Mouse (Mus musculus) limb, embryonic 14.5 days (tissue): Measurements from ENCODE around the gene Tfe3. TPM values are rescaled to one million over a fixed set of nuclear protein-coding genes. Genes with fewer than 3 reads are reported as not detected.
A peak's percentile ranks its signal among the peaks of the same experiment; 100 is the strongest.
"Not testable (repeated sequence)": the region's sequence is repeated elsewhere in the genome, so short reads cannot be mapped to it uniquely, and the experiment has no call there.

ENCODE experiments used
- ATAC-seq: fragments of 200-750 bp; cut with Nextera tagmentation; 2 replicates; pipeline ENCODE4 v1.8.0; 2017; ENCODE audit warnings: low read depth, moderate number of reproducible peaks, moderate TSS enrichment; ENCODE audit not compliant: low FRiP score
- DNase-seq: peaks from one replicate; pipeline ENCODE4 v3.0.0-alpha.2; 2015; ENCODE audit warnings: low spot score
- H3K27ac ChIP-seq: fragments of 300-500 bp; sonication (generic); replicated peaks from 2 replicates; pipeline ENCODE4 v1.5.1; 2014; ENCODE audit warnings: low read depth, mild to moderate bottlenecking, low read length, moderate library complexity, mixed read lengths
- H3K27me3 ChIP-seq: fragments of 300-500 bp; sonication (generic); 2 replicates; pipeline ENCODE4 v1.6.1; 2014; ENCODE audit warnings: low read length, mixed read lengths; ENCODE audit not compliant: control insufficient read depth, insufficient read depth
- H3K36me3 ChIP-seq: fragments of 300-500 bp; sonication (generic); 2 replicates; pipeline ENCODE4 v1.6.1; 2014; ENCODE audit warnings: mild to moderate bottlenecking, low read length, moderate library complexity, mixed read lengths; ENCODE audit not compliant: control insufficient read depth, insufficient read depth
- H3K4me1 ChIP-seq: fragments of 300-500 bp; sonication (generic); 2 replicates; pipeline ENCODE4 v1.6.1; 2014; ENCODE audit warnings: antibody characterized with exemption, low read length, mixed read lengths; ENCODE audit not compliant: control insufficient read depth, insufficient read depth
- H3K4me2 ChIP-seq: fragments of 300-500 bp; sonication (generic); replicated peaks from 2 replicates; pipeline ENCODE4 v1.6.1; 2014; ENCODE audit warnings: low read depth, mild to moderate bottlenecking, low read length, moderate library complexity; ENCODE audit not compliant: severe bottlenecking
- H3K4me3 ChIP-seq: fragments of 300-500 bp; sonication (generic); replicated peaks from 2 replicates; pipeline ENCODE4 v1.5.1; 2014; ENCODE audit warnings: low read length
- H3K9ac ChIP-seq: fragments of 300-500 bp; sonication (generic); 2 replicates; pipeline ENCODE4 v1.6.1; 2014; ENCODE audit warnings: mild to moderate bottlenecking, low read depth, low read length, moderate library complexity; ENCODE audit not compliant: severe bottlenecking
- H3K9me3 ChIP-seq: fragments of 300-500 bp; sonication (generic); 2 replicates; pipeline ENCODE4 v1.6.1; 2016; ENCODE audit warnings: low read length; ENCODE audit not compliant: control insufficient read depth
- POLR2A ChIP-seq: fragments of 200-500 bp; IDR thresholded peaks from 2 replicates; pipeline ENCODE4 v1.8.0; 2012; ENCODE audit warnings: inconsistent platforms, mild to moderate bottlenecking, moderate library complexity, borderline replicate concordance; ENCODE audit not compliant: insufficient read depth, insufficient read length; ENCODE audit errors: extremely low read depth
- WGBS: fragments of 180-500 bp; shearing (Covaris S2); extraction: QIAGEN DNeasy Blood & Tissue Kit; methylation state at CpG from one replicate; pipeline ENCODE4 v1.1.7; 2014; 5-methylcytosine and 5-hydroxymethylcytosine counted together
- polyA plus RNA-seq, 2 experiments: library from polyadenylated mRNA; depleted of rRNA in 1 of 2; stranded (reverse) in 1 of 2; unstranded in 1 of 2; fragments of >200 nt; fragmentation: Nextera tagmentation in 1 of 2; extraction: Ambion mirVana in 1 of 2; gene quantifications; 2 replicates each; pipeline versions ENCODE4 v1.2.1 to v1.2.3; 2012 to 2014

Tfe3 gene
- polyA plus RNA-seq (2012; rRNA removed) (24.4 and 25.3 TPM in 2 replicates), polyA plus RNA-seq (2014; fragmentation: Nextera tagmentation; extraction: Ambion mirVana) (22.1 and 22.2 TPM in 2 replicates)

DNA sequence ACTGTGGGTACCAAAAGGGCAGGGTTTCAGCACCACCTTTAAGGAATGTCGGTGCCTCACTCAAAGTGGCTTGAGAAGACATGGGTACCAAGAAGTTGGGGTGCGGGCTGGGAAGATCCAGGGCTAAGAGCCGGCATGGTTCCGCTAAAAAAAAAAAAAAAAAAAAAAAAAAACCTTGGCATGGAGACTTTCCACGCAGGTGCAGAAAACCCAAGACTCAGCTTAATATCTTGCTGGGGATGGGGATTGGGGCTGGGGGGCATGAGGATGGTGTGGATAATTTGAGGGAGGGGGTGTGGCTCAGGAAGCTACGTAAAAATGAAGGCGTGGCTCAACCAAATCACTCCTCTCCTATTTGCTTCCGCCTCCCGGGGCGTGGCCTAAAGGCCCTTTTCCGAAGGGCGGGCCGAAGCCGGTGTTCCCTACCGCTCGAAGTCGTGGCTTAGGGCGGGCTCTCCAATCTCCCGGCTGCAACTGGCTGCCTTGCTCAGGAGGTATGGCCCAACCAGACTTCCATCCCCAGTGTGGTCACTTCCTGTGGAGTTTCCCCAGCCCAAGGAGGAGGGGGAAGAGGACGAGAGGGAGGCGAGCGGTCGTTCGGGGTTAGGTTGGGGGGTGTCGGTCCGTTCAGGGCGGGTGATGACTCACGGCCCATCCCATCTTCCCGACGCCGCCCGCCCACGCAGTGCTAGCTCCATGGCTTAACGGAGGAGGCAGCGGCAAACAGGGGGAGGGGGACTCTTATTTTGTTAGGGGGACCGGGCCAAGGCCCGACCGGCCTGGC, at the start of gene Tfe3:
Gene Tfe3, plus strand, starts transcription at position 424 of the 784 bp plus-strand sequence.
- H3K9me3 ChIP-seq: no peaks in the 10 kb centered on the region
- peak; percentile 44; the same call in 1 of the 2 replicates for TF ChIP-seq POLR2A
- H3K4me3 ChIP-seq: peak within 1 kb of the TSS; percentile 59
- H3K27me3 ChIP-seq: no peaks in the 10 kb centered on the region
- WGBS: 31% methylated on average over 35 of the region's 38 CpGs
- no peaks in the 10 kb centered on the region for H3K4me1 ChIP-seq
- H3K9ac ChIP-seq: peak within 1 kb of the TSS; percentile 67
- DNase-seq: peak; percentile 95
- ATAC-seq: peak; percentile 97
- H3K36me3 ChIP-seq: peaks cover 13% of the 10 kb centered on the region
- H3K4me2 ChIP-seq: peak within 1 kb of the TSS; percentile 55
- 0 out of 2 replicates have a peak within 1 kb of the TSS, but pooled peaks have one; percentile 26 for H3K27ac ChIP-seq

DNA sequence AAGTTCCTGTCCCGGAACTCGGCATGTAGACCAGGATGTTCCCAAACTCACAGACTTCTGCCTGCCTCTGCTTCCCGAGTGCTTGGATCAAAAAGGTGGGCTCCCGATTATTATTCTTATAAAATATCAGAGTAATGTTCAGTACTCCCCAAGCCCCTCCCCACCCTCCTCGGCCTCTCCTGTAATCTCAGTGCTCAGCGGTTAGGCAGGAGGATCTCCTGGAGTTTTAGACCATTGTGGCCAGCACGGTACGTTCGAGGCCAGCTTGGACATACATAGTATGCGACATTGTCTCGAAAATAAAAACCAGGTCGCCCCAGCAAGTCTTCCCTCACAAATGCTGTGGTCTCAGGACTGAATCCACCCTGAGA, 48.6 kb upstream of the Tfe3 start:
- not testable (repeated sequence) for H3K27ac ChIP-seq, H3K4me1 ChIP-seq, H3K36me3 ChIP-seq, H3K27me3 ChIP-seq, H3K9ac ChIP-seq, H3K9me3 ChIP-seq, DNase-seq
- WGBS: 27% methylated on average over 5 of the region's 12 CpGs
- H3K4me3 ChIP-seq: peak overlapping the region; percentile 35
- peak overlapping the region; percentile 44 for H3K4me2 ChIP-seq
- ATAC-seq: 0 out of 2 replicates have a peak, but pooled peaks have one; percentile 9

DNA sequence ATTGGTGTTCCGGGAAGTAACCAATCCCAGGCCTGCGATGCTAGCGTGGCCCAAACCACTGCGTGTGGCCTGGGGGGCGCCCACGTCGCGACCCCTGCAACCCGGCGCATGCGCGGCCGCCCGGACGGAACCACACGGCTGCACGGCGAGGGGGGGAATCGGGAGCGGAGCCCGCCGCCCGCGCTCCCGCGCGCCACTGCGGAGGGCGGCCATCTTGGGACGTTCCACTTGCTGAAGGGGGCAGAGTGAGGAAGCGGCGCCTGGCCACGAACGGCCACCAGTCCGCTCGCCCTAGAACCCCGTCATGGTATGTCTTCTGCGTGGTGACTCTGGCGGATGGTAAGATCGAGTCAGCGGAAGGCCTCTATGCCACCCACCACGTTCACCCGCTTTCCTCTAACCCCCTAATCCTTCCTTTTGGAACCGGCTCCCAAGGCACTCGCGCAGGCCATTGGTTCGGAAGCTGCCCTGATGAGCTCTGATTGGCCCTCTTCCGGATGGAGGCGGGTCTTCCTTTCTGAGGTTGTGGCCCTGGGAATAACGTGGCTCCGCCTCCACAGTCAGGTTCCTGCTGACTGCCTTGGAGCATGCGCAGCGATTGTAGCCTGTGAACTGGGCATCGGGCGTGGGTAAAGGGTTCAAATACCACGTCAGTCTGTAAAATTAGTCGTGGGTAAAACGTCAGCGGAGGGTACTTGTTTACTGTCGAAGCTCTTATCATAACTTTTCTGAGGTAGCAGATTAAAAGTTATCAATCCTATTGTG, 48.0 kb upstream of the Tfe3 start, which contains the start of gene Wdr45:
Gene Wdr45, plus strand, starts transcription at position 199 of the 765 bp plus-strand sequence.
- not testable (repeated sequence) for H3K9me3 ChIP-seq, H3K27me3 ChIP-seq, H3K27ac ChIP-seq, H3K36me3 ChIP-seq, H3K9ac ChIP-seq, H3K4me1 ChIP-seq
- DNase-seq (peak; percentile 93), ATAC-seq (peak; percentile 97)
- Histone ChIP-seq H3K4me3 (peak within 1 kb of the TSS; percentile 35), H3K4me2 (peak within 1 kb of the TSS; percentile 44)
- WGBS: 23% methylated on average over 17 of the region's 60 CpGs

DNA sequence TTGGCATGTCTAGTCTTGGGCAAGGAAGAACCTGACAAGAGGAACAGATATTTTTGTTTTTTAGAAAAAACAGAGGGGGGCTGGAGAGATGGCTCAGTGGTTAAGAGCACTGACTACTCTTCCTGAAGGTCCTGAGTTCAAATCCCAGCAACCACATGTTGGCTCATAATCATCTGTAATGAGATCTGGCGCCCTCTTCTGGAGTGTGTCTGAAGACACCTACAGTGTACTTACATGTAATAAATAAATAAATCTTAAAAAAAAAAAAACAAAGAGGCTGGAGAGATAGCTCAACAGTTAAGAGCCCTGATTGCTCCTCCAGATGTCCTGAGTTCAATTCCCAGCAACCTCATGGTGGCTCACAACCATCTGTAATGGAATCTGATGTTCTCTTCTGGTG, 46.3 kb upstream of the Tfe3 start:
- not testable (repeated sequence) for H3K9me3 ChIP-seq, H3K4me3 ChIP-seq, H3K9ac ChIP-seq, ATAC-seq, H3K36me3 ChIP-seq, H3K4me2 ChIP-seq, H3K4me1 ChIP-seq, DNase-seq, H3K27me3 ChIP-seq, H3K27ac ChIP-seq
- WGBS: 24% methylated on average over 1 of the region's 1 CpGs

DNA sequence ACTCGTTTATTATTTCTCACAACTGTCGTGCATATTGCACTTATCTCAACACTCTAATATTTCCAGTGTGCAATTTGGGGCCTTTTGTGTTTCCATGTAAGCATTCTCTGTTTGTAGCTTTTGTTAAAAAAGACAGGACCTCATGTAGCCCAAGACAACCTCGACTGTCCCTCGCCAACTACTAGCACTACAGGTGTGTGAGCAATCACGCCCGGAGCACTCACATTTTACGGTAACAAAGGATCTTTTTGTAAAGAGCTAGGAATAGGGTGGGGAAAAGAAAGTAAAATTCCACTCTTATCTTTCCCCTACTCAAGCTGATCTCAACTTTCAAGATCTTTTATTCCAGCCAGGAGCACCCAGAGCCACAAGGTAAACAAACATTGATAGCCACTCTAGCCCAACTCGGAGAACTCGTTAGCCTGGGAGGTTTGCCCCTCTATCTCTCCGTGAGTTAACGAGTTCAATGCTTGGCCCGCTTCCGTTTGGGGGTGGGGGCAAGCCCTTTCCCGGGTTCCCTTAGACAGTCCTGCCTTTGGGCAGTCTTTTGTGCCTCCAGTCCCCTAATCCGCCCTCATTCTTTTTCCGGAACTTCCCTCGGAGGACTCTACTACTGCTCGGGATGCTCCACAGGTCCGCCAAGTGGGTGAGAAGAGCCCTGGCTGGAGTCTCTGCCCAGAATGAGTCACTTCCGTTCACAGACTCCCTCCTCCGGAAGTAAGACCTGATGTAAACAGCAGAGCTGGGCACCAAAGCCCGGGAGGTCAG, 40.7 kb upstream of the Tfe3 start, which contains the start of gene Gm45208:
Gene Gm45208, plus strand, starts transcription at position 732 of the 768 bp plus-strand sequence.
- Histone ChIP-seq H3K36me3 (0 out of 2 replicates have a peak, but pooled peaks cover 3% of the 10 kb centered on the region), H3K4me2 (peak within 1 kb of the TSS; percentile 66), H3K9ac (peak within 1 kb of the TSS; percentile 64), H3K27me3 (no peaks in the 10 kb centered on the region), H3K4me3 (peak within 1 kb of the TSS; percentile 50), H3K9me3 (no peaks in the 10 kb centered on the region), H3K27ac (peak within 1 kb of the TSS; percentile 87), H3K4me1 (0 out of 2 replicates have a peak, but pooled peaks cover 3% of the 10 kb centered on the region)
- 18% methylated on average over 22 of the region's 22 CpGs for WGBS
- no peak for TF ChIP-seq POLR2A
- DNase-seq: peak; percentile 86
- ATAC-seq: peak; percentile 90
